Mouse (Mus musculus): ENCODE results near the gene Sorcs2. TPM values are rescaled to one million over a fixed set of nuclear protein-coding genes. Genes with fewer than 3 reads are reported as not detected.

Sorcs2 gene
- polyA plus RNA-seq, 1 experiment, result 21.8 TPM

- TF ChIP-seq CTCF (IDR thresholded peaks at IDR 0.05; ENCODE audit: extremely low read depth, insufficient read depth, low read length), result no peak
- no peak for TF ChIP-seq POLR2A (IDR thresholded peaks at IDR 0.05; ENCODE audit: extremely low read depth, insufficient read depth, low read length)
- Histone ChIP-seq H3K27ac (ENCODE audit: insufficient read depth, low read length) (peak overlapping the region; percentile 66; the same call in 1 of the 2 replicates), H3K4me3 (ENCODE audit: insufficient read depth, low read length) (no peak overlapping the region), H3K4me1 (ENCODE audit: control insufficient read depth, insufficient read depth, low read length) (no peaks in the 10 kb centered on the region)
These were observed 427.4 kb downstream of the Sorcs2 start for GRCm38 (mm10) chr5:35970380-35971105.

- Histone ChIP-seq H3K4me1 (ENCODE audit: control insufficient read depth, insufficient read depth, low read length) (no peaks in the 10 kb centered on the region), H3K4me3 (ENCODE audit: insufficient read depth, low read length) (no peak overlapping the region), H3K27ac (ENCODE audit: insufficient read depth, low read length) (peak overlapping the region; percentile 31; the same call in 1 of the 2 replicates)
- TF ChIP-seq CTCF (IDR thresholded peaks at IDR 0.05; ENCODE audit: extremely low read depth, insufficient read depth, low read length), result no peak
- no peak for TF ChIP-seq POLR2A (IDR thresholded peaks at IDR 0.05; ENCODE audit: extremely low read depth, insufficient read depth, low read length)
These were observed 428.1 kb downstream of the Sorcs2 start for GRCm38 (mm10) chr5:35969857-35970256.

Other genes starting within 250 kb of the Sorcs2 start
- not detected in 2 replicates for gene Psapl1, start 194.1 kb downstream of the Sorcs2 start, polyA plus RNA-seq (2012; rRNA removed)
- gene Grpel1, start 66.9 kb upstream of the Sorcs2 start, polyA plus RNA-seq (2012; rRNA removed), result 22.5 and 22.9 TPM in 2 replicates
- 17.2 and 17.3 TPM in 2 replicates for gene Tada2b, start 86.1 kb upstream of the Sorcs2 start, polyA plus RNA-seq (2012; rRNA removed)
- gene Ccdc96, start 86.4 kb upstream of the Sorcs2 start, polyA plus RNA-seq (2012; rRNA removed), result 0.98 and 1.0 TPM in 2 replicates
- 67.0 and 68.4 TPM in 2 replicates for gene Tbc1d14, start 195.1 kb upstream of the Sorcs2 start, polyA plus RNA-seq (2012; rRNA removed)